Mouse (Mus musculus) neural tube, embryonic 11.5 days (tissue): ENCODE measurements around the gene Gbgt1. TPM values are rescaled to one million over a fixed set of nuclear protein-coding genes. Genes with fewer than 3 reads are reported as not detected.
"Not testable (repeated sequence)": the region's sequence is repeated elsewhere in the genome, so short reads cannot be mapped to it uniquely, and the experiment has no call there.

Experiments
- ATAC-seq: fragments of 200-750 bp; cut with Nextera tagmentation; 2 replicates; pipeline ENCODE4 v1.8.0; 2017; ENCODE audit warnings: moderate number of reproducible peaks, mild to moderate bottlenecking, moderate TSS enrichment, moderate library complexity; ENCODE audit not compliant: insufficient read depth, low FRiP score, low TSS enrichment
- DNase-seq: peaks from one replicate; pipeline ENCODE4 v3.0.0-alpha.2; 2015; ENCODE audit warnings: low spot score
- H3K27ac ChIP-seq: fragments of 300-500 bp; sonication (generic); 2 replicates; pipeline ENCODE4 v1.5.1; 2014; ENCODE audit warnings: low read depth, mild to moderate bottlenecking, low read length
- H3K27me3 ChIP-seq: fragments of 300-500 bp; sonication (generic); 2 replicates; pipeline ENCODE4 v1.6.1; 2014; ENCODE audit warnings: mild to moderate bottlenecking, low read length, mixed read lengths; ENCODE audit not compliant: control insufficient read depth, insufficient read depth
- H3K36me3 ChIP-seq: fragments of 300-500 bp; sonication (generic); 2 replicates; pipeline ENCODE4 v1.6.1; 2014; ENCODE audit warnings: mild to moderate bottlenecking, low read length, moderate library complexity, mixed read lengths; ENCODE audit not compliant: control insufficient read depth, insufficient read depth
- H3K4me1 ChIP-seq: fragments of 300-500 bp; sonication (generic); 2 replicates; pipeline ENCODE4 v1.6.1; 2014; ENCODE audit warnings: low read length, mixed read lengths; ENCODE audit not compliant: control insufficient read depth, insufficient read depth
- H3K4me2 ChIP-seq: fragments of 300-500 bp; sonication (generic); 2 replicates; pipeline ENCODE4 v1.6.1; 2014; ENCODE audit warnings: low read depth, mild to moderate bottlenecking, moderate library complexity
- H3K4me3 ChIP-seq: fragments of 300-500 bp; sonication (generic); 2 replicates; pipeline ENCODE4 v1.5.1; 2014; ENCODE audit warnings: low read depth, low read length
- H3K9ac ChIP-seq: fragments of 300-500 bp; sonication (generic); 2 replicates; pipeline ENCODE4 v1.6.1; 2014; ENCODE audit warnings: mild to moderate bottlenecking, low read length
- H3K9me3 ChIP-seq: fragments of 300-500 bp; sonication (generic); 2 replicates; pipeline ENCODE4 v1.6.1; 2016; ENCODE audit warnings: low read length; ENCODE audit not compliant: control insufficient read depth
- WGBS: fragments of 180-500 bp; shearing (Covaris S2); extraction: QIAGEN DNeasy Blood & Tissue Kit; methylation state at CpG from one replicate; pipeline ENCODE4 v1.1.7; 2014; 5-methylcytosine and 5-hydroxymethylcytosine counted together
- polyA plus RNA-seq: library from polyadenylated mRNA; unstranded; fragments of >200 nt; fragmentation: Nextera tagmentation; extraction: Ambion mirVana; gene quantifications from 2 replicates; pipeline ENCODE4 v1.2.1, GENCODE M21; 2014

Gbgt1 gene
- polyA plus RNA-seq, 1 experiment from 2014 or later: not detected

- not testable (repeated sequence) for H3K9me3 ChIP-seq, H3K4me3 ChIP-seq, H3K36me3 ChIP-seq, H3K9ac ChIP-seq, ATAC-seq, H3K27ac ChIP-seq, DNase-seq, H3K4me2 ChIP-seq, H3K27me3 ChIP-seq
- H3K4me1 ChIP-seq: peaks cover 12% of the 10 kb centered on the region
- WGBS: 51% methylated on average over 5 of the region's 5 CpGs
These were observed 14.9 kb downstream of the Gbgt1 start for GRCm38 (mm10) chr2:28511600-28511999.

- peak within 1 kb of the TSS; percentile 82 for H3K4me3 ChIP-seq
- ATAC-seq: peak; percentile 33; the same call in 1 of the 2 replicates
- H3K9me3 ChIP-seq: no peaks in the 10 kb centered on the region
- peak within 1 kb of the TSS; percentile 75 for H3K27ac ChIP-seq
- H3K4me2 ChIP-seq: peak within 1 kb of the TSS; percentile 94
- WGBS: 0% methylated on average over 19 of the region's 71 CpGs
- no peaks in the 10 kb centered on the region for H3K36me3 ChIP-seq
- DNase-seq: peak; percentile 81
- peaks cover 12% of the 10 kb centered on the region for H3K4me1 ChIP-seq
- H3K9ac ChIP-seq: peak within 1 kb of the TSS; percentile 95
- no peaks in the 10 kb centered on the region for H3K27me3 ChIP-seq
These were observed 16.2 kb downstream of the Gbgt1 start, which contains the start of gene Ralgds for GRCm38 (mm10) chr2:28512798-28513401. TSS of gene Ralgds (plus strand) at chr2:28513125.

GRCm38 (mm10) chr2:28513431-28514370 lies 17.0 kb downstream of the Gbgt1 start:
- Histone ChIP-seq H3K4me2 (peak overlapping the region; percentile 94), H3K4me3 (peak overlapping the region; percentile 82), H3K27ac (peak overlapping the region; percentile 75), H3K27me3 (no peaks in the 10 kb centered on the region), H3K9me3 (no peaks in the 10 kb centered on the region), H3K36me3 (no peaks in the 10 kb centered on the region), H3K4me1 (peaks cover 12% of the 10 kb centered on the region), H3K9ac (peak overlapping the region; percentile 95)
- WGBS: 5% methylated on average over 44 of the region's 47 CpGs
- DNase-seq (peak; percentile 59), ATAC-seq (peak; percentile 32)

DNA sequence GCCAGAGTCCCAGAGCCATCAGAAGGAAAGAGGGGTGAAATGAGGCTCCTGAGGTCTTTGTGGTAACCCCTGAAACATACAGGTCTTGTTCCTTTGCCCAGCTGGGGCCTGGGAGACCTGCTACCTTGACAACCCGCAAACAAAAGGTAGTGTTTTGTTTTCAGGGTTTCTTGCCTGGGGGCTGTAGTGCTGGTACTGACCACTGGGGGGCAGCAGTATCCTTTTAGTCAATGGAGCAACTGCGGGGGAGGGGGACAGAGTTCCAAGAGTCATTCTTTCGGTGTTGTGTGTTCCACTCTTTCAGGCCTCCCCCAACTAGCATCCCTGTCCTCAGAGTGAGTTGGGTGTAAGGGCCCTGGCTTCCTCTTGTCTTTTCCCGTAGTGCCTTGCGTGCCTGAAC lies 17.8 kb downstream of the Gbgt1 start:
- peak; percentile 86 for DNase-seq
- 15% methylated on average over 5 of the region's 5 CpGs for WGBS
- H3K4me1 ChIP-seq: peaks cover 12% of the 10 kb centered on the region
- peak overlapping the region; percentile 94 for H3K4me2 ChIP-seq
- H3K36me3 ChIP-seq: no peaks in the 10 kb centered on the region
- no peak overlapping the region for H3K27ac ChIP-seq
- ATAC-seq: no peak
- H3K9ac ChIP-seq: peak overlapping the region; percentile 95
- no peaks in the 10 kb centered on the region for H3K9me3 ChIP-seq
- H3K27me3 ChIP-seq: no peaks in the 10 kb centered on the region
- H3K4me3 ChIP-seq: peak overlapping the region; percentile 82

GRCm38 (mm10) chr2:28517206-28517909 lies 20.7 kb downstream of the Gbgt1 start:
- Histone ChIP-seq H3K4me3 (no peak overlapping the region), H3K36me3 (no peaks in the 10 kb centered on the region), H3K4me1 (peaks cover 12% of the 10 kb centered on the region), H3K27ac (no peak overlapping the region), H3K27me3 (no peaks in the 10 kb centered on the region), H3K9me3 (no peaks in the 10 kb centered on the region), H3K4me2 (no peak overlapping the region), H3K9ac (no peak overlapping the region)
- WGBS: 48% methylated on average over 5 of the region's 5 CpGs
- ATAC-seq (no peak), DNase-seq (peak; percentile 64)

DNA sequence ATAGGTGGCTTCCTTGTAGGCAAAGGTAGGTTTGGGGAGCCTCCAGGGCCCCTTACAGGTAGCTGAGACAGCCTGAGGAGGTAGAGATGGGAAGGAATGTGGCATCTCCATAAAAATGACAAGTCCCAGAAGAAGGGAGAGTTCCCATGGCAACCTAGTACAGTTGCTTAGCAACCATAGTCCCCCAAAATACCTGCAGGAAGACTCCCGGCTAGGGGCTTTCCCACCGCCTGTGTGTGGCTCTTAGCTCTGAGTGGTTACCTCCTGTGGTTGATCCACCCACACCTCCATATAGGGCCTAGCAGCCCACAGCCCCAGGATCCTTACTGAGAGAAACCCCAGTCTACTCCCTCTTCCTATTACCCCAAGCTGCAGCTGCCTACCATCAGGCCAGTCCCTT lies 21.5 kb downstream of the Gbgt1 start:
- ATAC-seq (no peak), DNase-seq (no peak)

GRCm38 (mm10) chr2:28520581-28520980 lies 23.9 kb downstream of the Gbgt1 start:
- Histone ChIP-seq H3K9ac (no peak overlapping the region), H3K4me3 (no peak overlapping the region), H3K4me2 (no peak overlapping the region), H3K4me1 (peaks cover 20% of the 10 kb centered on the region), H3K27ac (no peak overlapping the region), H3K36me3 (no peaks in the 10 kb centered on the region), H3K27me3 (no peaks in the 10 kb centered on the region), H3K9me3 (no peaks in the 10 kb centered on the region)
- ATAC-seq: no peak
- WGBS: 70% methylated on average over 5 of the region's 5 CpGs
- no peak for DNase-seq

More for the DNA sequence above, 21.5 kb downstream of the Gbgt1 start:
- no peak overlapping the region for H3K4me2 ChIP-seq
- H3K36me3 ChIP-seq: no peaks in the 10 kb centered on the region
- no peaks in the 10 kb centered on the region for H3K9me3 ChIP-seq
- 43% methylated on average over 2 of the region's 2 CpGs for WGBS
- no peak overlapping the region for H3K27ac ChIP-seq
- H3K9ac ChIP-seq: no peak overlapping the region
- peaks cover 12% of the 10 kb centered on the region for H3K4me1 ChIP-seq
- H3K4me3 ChIP-seq: no peak overlapping the region
- H3K27me3 ChIP-seq: no peaks in the 10 kb centered on the region

GRCm38 (mm10) chr2:28521571-28522151 lies 25.0 kb downstream of the Gbgt1 start:
- Histone ChIP-seq H3K9me3 (no peaks in the 10 kb centered on the region), H3K9ac (no peak overlapping the region), H3K36me3 (no peaks in the 10 kb centered on the region), H3K4me3 (no peak overlapping the region), H3K4me2 (no peak overlapping the region), H3K4me1 (peaks cover 27% of the 10 kb centered on the region), H3K27ac (no peak overlapping the region), H3K27me3 (no peaks in the 10 kb centered on the region)
- 89% methylated on average over 6 of the region's 6 CpGs for WGBS
- ATAC-seq (no peak), DNase-seq (no peak)
